Mouse (Mus musculus): ENCODE data around the gene Synj1. TPM values are rescaled to one million over a fixed set of nuclear protein-coding genes. Genes with fewer than 3 reads are reported as not detected.
A peak's percentile ranks its signal among the peaks of the same experiment; 100 is the strongest.

The Synj1 gene
- total RNA-seq, 4 experiments from 2014 or later = 312 to 360 (median 338) TPM

GRCm38 (mm10) chr16:91010581-91011020 is 507 bp downstream of the Synj1 start:
- peak in 1 of 2 experiments; percentile 15 for DNase-seq (ENCODE audit: low spot score in 2 of 2)

- peak in 1 of 2 experiments; percentile 18 for DNase-seq (ENCODE audit: low spot score in 2 of 2)
Observed at GRCm38 (mm10) chr16:91009942-91010529, 1.1 kb downstream of the Synj1 start.

GRCm38 (mm10) chr16:91004915-91005538 is 6.1 kb downstream of the Synj1 start:
- DNase-seq (ENCODE audit: low spot score in 2 of 2) = no peak

- no peak for DNase-seq (ENCODE audit: low spot score in 2 of 2)
Observed at GRCm38 (mm10) chr16:91001098-91001497, 10.0 kb downstream of the Synj1 start.

- DNase-seq (ENCODE audit: low spot score in 2 of 2) = no peak
Observed at GRCm38 (mm10) chr16:90999827-91000226, 11.3 kb downstream of the Synj1 start.

- peak in 1 of 2 experiments; percentile 23 for DNase-seq (ENCODE audit: low spot score in 2 of 2)
Observed at GRCm38 (mm10) chr16:90997822-90998221, 13.3 kb downstream of the Synj1 start.

GRCm38 (mm10) chr16:90996327-90997243 is 14.5 kb downstream of the Synj1 start:
- no peak for DNase-seq (ENCODE audit: low spot score in 2 of 2)

GRCm38 (mm10) chr16:90995498-90995897 is 15.6 kb downstream of the Synj1 start:
- DNase-seq (ENCODE audit: low spot score in 2 of 2) = no peak

- DNase-seq (ENCODE audit: low spot score in 2 of 2) = no peak
Observed at GRCm38 (mm10) chr16:90995023-90995422, 16.1 kb downstream of the Synj1 start.

- DNase-seq (ENCODE audit: low spot score in 2 of 2) = no peak
Observed at GRCm38 (mm10) chr16:90989162-90989561, 21.9 kb downstream of the Synj1 start.

GRCm38 (mm10) chr16:90988665-90989064 is 22.4 kb downstream of the Synj1 start:
- DNase-seq (ENCODE audit: low spot score in 2 of 2) = no peak

GRCm38 (mm10) chr16:90988039-90988438 is 23.1 kb downstream of the Synj1 start:
- no peak for DNase-seq (ENCODE audit: low spot score in 2 of 2)

- DNase-seq (ENCODE audit: low spot score in 2 of 2) = no peak
Observed at GRCm38 (mm10) chr16:90971004-90971403, 40.1 kb downstream of the Synj1 start.

- no peak for DNase-seq (ENCODE audit: low spot score in 2 of 2)
Observed at GRCm38 (mm10) chr16:90966241-90966640, 44.9 kb downstream of the Synj1 start.

GRCm38 (mm10) chr16:90964302-90964701 is 46.8 kb downstream of the Synj1 start:
- DNase-seq (ENCODE audit: low spot score in 2 of 2) = no peak

- no peak for DNase-seq (ENCODE audit: low spot score in 2 of 2)
Observed at GRCm38 (mm10) chr16:90963866-90964265, 47.2 kb downstream of the Synj1 start.

GRCm38 (mm10) chr16:90963231-90963630 is 47.9 kb downstream of the Synj1 start:
- no peak for DNase-seq (ENCODE audit: low spot score in 2 of 2)

GRCm38 (mm10) chr16:90958301-90959085 is 52.6 kb downstream of the Synj1 start:
- peak in 1 of 2 experiments; percentile 66 for DNase-seq (ENCODE audit: low spot score in 2 of 2)

- DNase-seq (ENCODE audit: low spot score in 2 of 2) = no peak
Observed at GRCm38 (mm10) chr16:90955494-90955893, 55.6 kb downstream of the Synj1 start.

GRCm38 (mm10) chr16:90953770-90954169 is 57.3 kb downstream of the Synj1 start:
- DNase-seq (ENCODE audit: low spot score in 2 of 2) = no peak

- DNase-seq (ENCODE audit: low spot score in 2 of 2) = no peak
Observed at GRCm38 (mm10) chr16:90953147-90953546, 58.0 kb downstream of the Synj1 start.

Measured in left cerebral cortex, adult 8-10 months (tissue).